Mouse (Mus musculus): ENCODE measurements around the gene Nrxn1. TPM values are rescaled to one million over a fixed set of nuclear protein-coding genes. Genes with fewer than 3 reads are reported as not detected.

The Nrxn1 gene
- polyA plus RNA-seq, 1 experiment from 2014 or later, result 6.1 TPM

DNA sequence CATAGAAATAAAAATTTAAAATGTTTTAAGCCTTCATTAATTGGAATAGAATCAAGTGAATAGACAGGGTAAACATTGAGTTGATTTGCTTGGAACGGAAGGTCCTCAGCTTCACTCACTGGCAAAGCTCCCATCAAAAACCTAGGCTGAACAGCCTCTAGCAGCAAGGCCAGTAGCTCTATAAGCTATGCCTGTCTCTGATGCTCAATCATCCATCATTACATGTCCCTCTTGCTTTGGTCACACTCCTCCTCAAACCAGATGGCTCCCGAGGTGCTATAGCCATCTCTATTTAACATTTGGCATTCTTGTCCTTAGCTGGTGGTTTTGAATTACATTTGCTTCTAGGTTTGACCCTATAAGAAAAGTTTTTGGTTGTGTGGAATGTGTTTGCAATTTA lies 657.5 kb downstream of the Nrxn1 start:
- ATAC-seq (ENCODE audit: insufficient number of reproducible peaks, insufficient read depth, low FRiP score, low read depth), result no peak
- 50% methylated on average over 2 of the region's 2 CpGs for WGBS
- no peaks in the 10 kb centered on the region for H3K9me3 ChIP-seq (ENCODE audit: control insufficient read depth, low read depth, low read length)
- H3K9ac ChIP-seq (replicated peaks; ENCODE audit: low read depth, low read length), result no peak overlapping the region
- no peak overlapping the region for H3K4me2 ChIP-seq (replicated peaks; ENCODE audit: low read depth, low read length)
- no peaks in the 10 kb centered on the region for H3K36me3 ChIP-seq (ENCODE audit: control insufficient read depth, insufficient read depth, low read length)
- no peaks in the 10 kb centered on the region for H3K4me1 ChIP-seq (ENCODE audit: control insufficient read depth, insufficient read depth, low read length)
- H3K27me3 ChIP-seq (ENCODE audit: control insufficient read depth, insufficient read depth, low read length), result no peaks in the 10 kb centered on the region
- H3K27ac ChIP-seq (ENCODE audit: low read length), result no peak overlapping the region
- no peak overlapping the region for H3K4me3 ChIP-seq (ENCODE audit: low read depth, low read length)

DNA sequence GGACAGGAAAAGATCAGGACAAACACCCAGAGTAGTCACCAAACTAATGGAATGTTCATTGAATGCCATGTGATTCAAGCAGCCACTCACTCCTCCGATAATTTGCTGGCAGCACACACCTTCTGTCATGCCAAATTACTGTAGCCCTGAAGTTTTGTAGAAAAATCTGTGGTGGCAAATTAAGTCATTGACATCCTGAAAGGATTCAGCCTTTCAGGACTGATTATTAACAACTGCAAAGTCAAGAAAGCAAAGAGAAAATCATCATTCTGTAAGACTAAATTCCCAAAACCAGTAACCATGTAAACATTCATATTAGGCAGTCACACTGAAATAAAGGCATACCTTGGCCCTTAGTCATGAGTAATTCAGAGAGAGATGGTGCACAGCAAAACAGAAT lies 662.7 kb downstream of the Nrxn1 start:
- Histone ChIP-seq H3K27me3 (ENCODE audit: control insufficient read depth, insufficient read depth, low read length) (no peaks in the 10 kb centered on the region), H3K9me3 (ENCODE audit: control insufficient read depth, low read depth, low read length) (no peaks in the 10 kb centered on the region), H3K36me3 (ENCODE audit: control insufficient read depth, insufficient read depth, low read length) (no peaks in the 10 kb centered on the region), H3K4me1 (ENCODE audit: control insufficient read depth, insufficient read depth, low read length) (no peaks in the 10 kb centered on the region), H3K4me2 (replicated peaks; ENCODE audit: low read depth, low read length) (no peak overlapping the region), H3K4me3 (ENCODE audit: low read depth, low read length) (no peak overlapping the region), H3K9ac (replicated peaks; ENCODE audit: low read depth, low read length) (no peak overlapping the region), H3K27ac (ENCODE audit: low read length) (no peak overlapping the region)
- ATAC-seq (ENCODE audit: insufficient number of reproducible peaks, insufficient read depth, low FRiP score, low read depth), result no peak
- WGBS, result 88% methylated on average over 1 of the region's 1 CpGs

DNA sequence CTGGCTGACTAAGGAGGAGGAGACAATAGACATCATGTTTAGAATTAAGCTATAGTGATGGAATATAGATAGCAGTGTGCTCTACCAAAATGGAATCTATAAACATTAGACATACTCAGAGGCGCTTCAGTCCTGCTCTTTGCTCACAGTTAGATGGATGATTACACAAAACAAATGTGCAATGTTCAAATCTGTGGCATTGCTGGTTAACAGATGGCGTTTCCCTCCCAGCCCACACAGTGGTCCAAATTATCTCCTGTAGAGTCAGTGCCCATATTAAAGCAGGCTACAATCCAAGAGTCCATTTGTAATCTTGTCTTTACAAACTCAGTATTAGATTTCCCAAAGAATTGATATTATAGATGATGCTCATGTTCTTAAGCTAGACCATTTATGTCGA lies 666.9 kb downstream of the Nrxn1 start:
- Histone ChIP-seq H3K9ac (replicated peaks; ENCODE audit: low read depth, low read length) (no peak overlapping the region), H3K36me3 (ENCODE audit: control insufficient read depth, insufficient read depth, low read length) (no peaks in the 10 kb centered on the region), H3K27me3 (ENCODE audit: control insufficient read depth, insufficient read depth, low read length) (no peaks in the 10 kb centered on the region), H3K27ac (ENCODE audit: low read length) (no peak overlapping the region), H3K4me3 (ENCODE audit: low read depth, low read length) (no peak overlapping the region), H3K4me2 (replicated peaks; ENCODE audit: low read depth, low read length) (no peak overlapping the region), H3K4me1 (ENCODE audit: control insufficient read depth, insufficient read depth, low read length) (no peaks in the 10 kb centered on the region), H3K9me3 (ENCODE audit: control insufficient read depth, low read depth, low read length) (no peaks in the 10 kb centered on the region)
- no peak for ATAC-seq (ENCODE audit: insufficient number of reproducible peaks, insufficient read depth, low FRiP score, low read depth)
- 78% methylated on average over 3 of the region's 3 CpGs for WGBS

DNA sequence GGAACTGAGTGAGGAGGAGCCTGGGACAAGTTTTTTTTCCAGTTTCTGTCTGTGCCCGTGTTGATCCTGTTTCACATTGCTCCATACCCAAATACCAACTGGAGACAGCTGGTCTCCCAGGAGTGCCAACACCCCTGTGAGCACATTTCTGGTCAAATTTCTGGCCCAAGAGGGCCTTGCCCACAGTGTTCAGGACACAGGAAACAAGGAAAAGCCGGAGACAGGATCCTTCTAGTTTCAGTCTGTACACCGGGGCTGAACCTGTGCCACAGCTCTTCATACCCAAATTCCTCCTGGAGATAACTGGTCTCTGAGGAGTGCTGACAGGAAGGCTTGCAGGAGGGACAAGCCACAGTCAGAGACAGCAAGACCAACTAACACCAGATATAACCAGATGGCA lies 670.3 kb downstream of the Nrxn1 start:
- Histone ChIP-seq H3K4me3 (ENCODE audit: low read depth, low read length) (no peak overlapping the region), H3K27ac (ENCODE audit: low read length) (no peak overlapping the region), H3K9me3 (ENCODE audit: control insufficient read depth, low read depth, low read length) (no peaks in the 10 kb centered on the region), H3K36me3 (ENCODE audit: control insufficient read depth, insufficient read depth, low read length) (no peaks in the 10 kb centered on the region), H3K27me3 (ENCODE audit: control insufficient read depth, insufficient read depth, low read length) (no peaks in the 10 kb centered on the region), H3K4me2 (replicated peaks; ENCODE audit: low read depth, low read length) (no peak overlapping the region), H3K4me1 (ENCODE audit: control insufficient read depth, insufficient read depth, low read length) (no peaks in the 10 kb centered on the region), H3K9ac (replicated peaks; ENCODE audit: low read depth, low read length) (no peak overlapping the region)
- WGBS, result 88% methylated on average over 3 of the region's 3 CpGs
- ATAC-seq (ENCODE audit: insufficient number of reproducible peaks, insufficient read depth, low FRiP score, low read depth), result no peak

DNA sequence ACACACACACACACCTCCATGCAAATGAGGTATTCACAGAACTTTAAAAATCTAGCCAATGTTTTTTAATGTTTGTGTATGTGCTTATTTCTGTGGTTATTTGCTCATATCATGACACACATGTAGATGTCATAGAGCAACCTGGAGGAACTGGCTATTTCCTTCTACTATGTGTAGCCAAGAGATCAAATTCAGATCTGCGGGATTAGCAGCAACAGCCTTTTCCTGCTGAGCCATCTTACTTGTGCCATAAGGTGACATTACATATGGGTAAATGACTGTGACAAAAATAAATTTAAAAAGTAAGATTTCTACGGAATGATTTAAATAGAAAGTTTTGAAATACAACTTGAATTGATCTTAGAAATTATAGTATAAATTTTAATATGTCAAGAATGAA lies 672.1 kb downstream of the Nrxn1 start:
- H3K9me3 ChIP-seq (ENCODE audit: control insufficient read depth, low read depth, low read length), result no peaks in the 10 kb centered on the region
- H3K4me2 ChIP-seq (replicated peaks; ENCODE audit: low read depth, low read length), result no peak overlapping the region
- no peaks in the 10 kb centered on the region for H3K4me1 ChIP-seq (ENCODE audit: control insufficient read depth, insufficient read depth, low read length)
- H3K27ac ChIP-seq (ENCODE audit: low read length), result no peak overlapping the region
- no peak overlapping the region for H3K9ac ChIP-seq (replicated peaks; ENCODE audit: low read depth, low read length)
- ATAC-seq (ENCODE audit: insufficient number of reproducible peaks, insufficient read depth, low FRiP score, low read depth), result no peak
- 90% methylated on average over 2 of the region's 2 CpGs for WGBS
- no peaks in the 10 kb centered on the region for H3K27me3 ChIP-seq (ENCODE audit: control insufficient read depth, insufficient read depth, low read length)
- H3K4me3 ChIP-seq (ENCODE audit: low read depth, low read length), result no peak overlapping the region
- H3K36me3 ChIP-seq (ENCODE audit: control insufficient read depth, insufficient read depth, low read length), result no peaks in the 10 kb centered on the region

DNA sequence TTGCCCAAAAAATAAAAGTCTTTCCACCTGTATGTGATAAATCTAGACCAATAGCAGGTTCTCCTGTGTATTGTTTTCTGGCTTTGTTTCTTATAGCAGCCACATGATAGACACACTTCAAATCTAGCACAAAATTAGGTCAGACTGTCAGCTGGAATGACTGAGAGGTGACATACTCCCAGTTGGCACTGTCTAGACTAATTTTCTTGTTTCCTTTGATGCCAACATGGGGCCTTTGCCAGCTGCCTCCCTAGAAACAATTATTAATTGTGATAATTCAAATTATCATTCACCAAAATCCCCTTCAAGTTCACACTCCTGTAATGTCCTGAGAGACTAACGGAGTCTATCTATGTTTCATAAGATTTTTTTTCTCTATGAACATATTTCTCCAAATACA lies 673.3 kb downstream of the Nrxn1 start:
- H3K9me3 ChIP-seq (ENCODE audit: control insufficient read depth, low read depth, low read length), result no peaks in the 10 kb centered on the region
- ATAC-seq (ENCODE audit: insufficient number of reproducible peaks, insufficient read depth, low FRiP score, low read depth), result no peak
- no peak overlapping the region for H3K27ac ChIP-seq (ENCODE audit: low read length)
- H3K4me1 ChIP-seq (ENCODE audit: control insufficient read depth, insufficient read depth, low read length), result no peaks in the 10 kb centered on the region
- no peak overlapping the region for H3K9ac ChIP-seq (replicated peaks; ENCODE audit: low read depth, low read length)
- H3K27me3 ChIP-seq (ENCODE audit: control insufficient read depth, insufficient read depth, low read length), result no peaks in the 10 kb centered on the region
- WGBS, result 87% methylated on average over 1 of the region's 1 CpGs
- H3K4me3 ChIP-seq (ENCODE audit: low read depth, low read length), result no peak overlapping the region
- H3K36me3 ChIP-seq (ENCODE audit: control insufficient read depth, insufficient read depth, low read length), result no peaks in the 10 kb centered on the region
- no peak overlapping the region for H3K4me2 ChIP-seq (replicated peaks; ENCODE audit: low read depth, low read length)

DNA sequence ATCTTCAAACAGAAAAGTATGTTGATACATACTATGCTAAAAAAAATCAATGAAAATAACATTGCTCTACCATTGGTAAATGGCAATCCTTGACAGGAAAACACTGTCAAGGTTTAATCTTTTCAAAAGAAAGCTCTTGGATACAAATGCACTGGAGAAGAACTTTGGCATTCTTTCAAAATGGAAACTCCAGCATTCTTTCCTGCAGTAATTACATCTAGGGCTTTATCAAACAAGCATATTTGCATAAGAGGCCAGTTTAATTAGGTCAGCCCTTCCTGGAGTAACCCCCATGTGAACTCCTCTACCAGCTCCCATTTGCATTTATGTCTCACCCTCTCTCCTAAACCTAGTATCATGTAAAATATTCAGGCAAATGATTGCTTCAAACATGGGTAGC lies 696.5 kb downstream of the Nrxn1 start:
- no peak overlapping the region for H3K27ac ChIP-seq (ENCODE audit: low read length)
- ATAC-seq (ENCODE audit: insufficient number of reproducible peaks, insufficient read depth, low FRiP score, low read depth), result no peak
- H3K4me1 ChIP-seq (ENCODE audit: control insufficient read depth, insufficient read depth, low read length), result no peaks in the 10 kb centered on the region
- H3K36me3 ChIP-seq (ENCODE audit: control insufficient read depth, insufficient read depth, low read length), result no peaks in the 10 kb centered on the region
- H3K9ac ChIP-seq (replicated peaks; ENCODE audit: low read depth, low read length), result no peak overlapping the region
- no peak overlapping the region for H3K4me2 ChIP-seq (replicated peaks; ENCODE audit: low read depth, low read length)
- H3K27me3 ChIP-seq (ENCODE audit: control insufficient read depth, insufficient read depth, low read length), result no peaks in the 10 kb centered on the region
- H3K9me3 ChIP-seq (ENCODE audit: control insufficient read depth, low read depth, low read length), result no peaks in the 10 kb centered on the region
- no peak overlapping the region for H3K4me3 ChIP-seq (ENCODE audit: low read depth, low read length)

DNA sequence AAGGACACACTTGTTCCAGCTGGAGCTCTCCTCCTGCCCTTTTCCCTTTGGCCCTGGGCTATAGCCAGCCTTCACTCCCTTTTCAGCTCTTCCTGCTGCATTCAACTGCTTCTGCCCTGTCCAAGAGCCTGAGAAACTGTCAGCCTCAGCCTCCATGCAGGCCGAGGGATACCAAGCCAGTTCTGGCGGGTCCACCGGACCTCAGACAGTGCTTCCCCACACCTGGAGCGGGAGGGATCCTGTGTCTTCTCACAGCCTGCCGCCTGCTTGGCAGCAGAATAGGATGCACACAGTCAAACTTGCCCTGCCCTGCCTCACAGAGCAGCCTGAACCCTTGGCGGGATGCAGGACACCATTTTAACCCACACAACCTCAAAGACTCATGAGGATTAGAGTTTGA lies 698.3 kb downstream of the Nrxn1 start:
- Histone ChIP-seq H3K4me3 (ENCODE audit: low read depth, low read length) (no peak overlapping the region), H3K9me3 (ENCODE audit: control insufficient read depth, low read depth, low read length) (no peaks in the 10 kb centered on the region), H3K27me3 (ENCODE audit: control insufficient read depth, insufficient read depth, low read length) (no peaks in the 10 kb centered on the region), H3K36me3 (ENCODE audit: control insufficient read depth, insufficient read depth, low read length) (no peaks in the 10 kb centered on the region), H3K4me2 (replicated peaks; ENCODE audit: low read depth, low read length) (no peak overlapping the region), H3K9ac (replicated peaks; ENCODE audit: low read depth, low read length) (no peak overlapping the region), H3K27ac (ENCODE audit: low read length) (no peak overlapping the region), H3K4me1 (ENCODE audit: control insufficient read depth, insufficient read depth, low read length) (no peaks in the 10 kb centered on the region)
- 90% methylated on average over 6 of the region's 6 CpGs for WGBS
- no peak for ATAC-seq (ENCODE audit: insufficient number of reproducible peaks, insufficient read depth, low FRiP score, low read depth)

DNA sequence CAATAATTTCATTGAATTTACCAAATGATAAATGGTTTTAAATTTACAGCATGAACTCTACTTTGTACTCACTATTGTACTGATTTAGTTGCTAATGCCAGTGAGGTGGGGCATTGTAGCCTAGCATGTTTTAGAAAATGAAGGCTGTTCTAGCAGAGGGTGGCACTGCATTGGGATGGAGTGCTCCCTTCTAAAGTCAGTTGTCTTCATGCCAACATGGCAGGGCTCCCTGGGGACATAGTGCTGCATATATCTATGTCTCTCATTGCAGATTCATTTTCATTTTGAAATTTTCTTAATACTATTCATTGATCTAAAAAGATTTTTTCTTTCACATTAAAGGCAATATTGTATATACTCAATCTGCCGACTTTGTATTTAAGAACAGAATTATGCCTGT lies 700.1 kb downstream of the Nrxn1 start:
- Histone ChIP-seq H3K27ac (ENCODE audit: low read length) (no peak overlapping the region), H3K9ac (replicated peaks; ENCODE audit: low read depth, low read length) (no peak overlapping the region), H3K27me3 (ENCODE audit: control insufficient read depth, insufficient read depth, low read length) (no peaks in the 10 kb centered on the region), H3K4me1 (ENCODE audit: control insufficient read depth, insufficient read depth, low read length) (no peaks in the 10 kb centered on the region), H3K9me3 (ENCODE audit: control insufficient read depth, low read depth, low read length) (no peaks in the 10 kb centered on the region), H3K36me3 (ENCODE audit: control insufficient read depth, insufficient read depth, low read length) (no peaks in the 10 kb centered on the region), H3K4me2 (replicated peaks; ENCODE audit: low read depth, low read length) (no peak overlapping the region), H3K4me3 (ENCODE audit: low read depth, low read length) (no peak overlapping the region)
- ATAC-seq (ENCODE audit: insufficient number of reproducible peaks, insufficient read depth, low FRiP score, low read depth), result no peak
- 93% methylated on average over 1 of the region's 1 CpGs for WGBS

Data from stomach, embryonic 14.5 days (tissue).